Mouse (Mus musculus) left cerebral cortex, postnatal 25 days (tissue): ENCODE results near the gene Sap30l. TPM values are rescaled to one million over a fixed set of nuclear protein-coding genes. Genes with fewer than 3 reads are reported as not detected.

Experiments used
- DNase-seq, 2 experiments: peaks; one replicate each; pipeline ENCODE4 v3.0.0; 2022; ENCODE audit warnings: low spot score in 2 of 2, mixed read lengths in 1 of 2
- intact Hi-C: fragments of 180-260 bp; cut with DNase I; formaldehyde crosslinking; loops from one replicate; pipeline ENCODE4 v1.15.1; 2025
- total RNA-seq, 2 experiments: library from RNA; stranded (reverse); gene quantifications; 2 replicates each; pipeline ENCODE4 v1.2.3; 2021

Gene Sap30l
- 10 to 100 TPM; 50.4 to 50.9 TPM for total RNA-seq

- intact Hi-C loops = no loop called here
Observed at GRCm38 (mm10) chr11:57800971-57801765, at the start of gene Sap30l. Sap30l (plus strand) TSS chr11:57801637.

GRCm38 (mm10) chr11:57753538-57754203 lies 47.8 kb upstream of the Sap30l start:
- intact Hi-C loops = no loop called here
- DNase-seq = no peak

More at GRCm38 (mm10) chr11:57800971-57801765, at the start of gene Sap30l:
- peak; percentile 97 for DNase-seq

GRCm38 (mm10) chr11:57758621-57759020 lies 42.8 kb upstream of the Sap30l start:
- intact Hi-C loops = no loop called here
- no peak for DNase-seq

GRCm38 (mm10) chr11:57760509-57761058 lies 40.9 kb upstream of the Sap30l start:
- intact Hi-C loops = no loop called here
- no peak for DNase-seq

GRCm38 (mm10) chr11:57761347-57761746 lies 40.1 kb upstream of the Sap30l start:
- DNase-seq = no peak
- intact Hi-C loops = no loop called here

- no peak for DNase-seq
- intact Hi-C loops = no loop called here
Observed at GRCm38 (mm10) chr11:57764124-57764523, 37.3 kb upstream of the Sap30l start.

GRCm38 (mm10) chr11:57766617-57767016 lies 34.8 kb upstream of the Sap30l start:
- no peak for DNase-seq
- intact Hi-C loops = no loop called here

- DNase-seq = no peak
- intact Hi-C loops = no loop called here
Observed at GRCm38 (mm10) chr11:57767171-57767570, 34.3 kb upstream of the Sap30l start.

- no peak for DNase-seq
- intact Hi-C loops = loop anchor here (10.0 kb wide), 1 partner anchor 1636 kb away; no protein-coding TSS in a partner anchor
Observed at GRCm38 (mm10) chr11:57770776-57771175, 30.7 kb upstream of the Sap30l start.

GRCm38 (mm10) chr11:57771676-57772075 lies 29.8 kb upstream of the Sap30l start:
- no peak for DNase-seq
- intact Hi-C loops = loop anchor here (10.0 kb wide), 1 partner anchor 1637 kb away; no protein-coding TSS in a partner anchor

- no peak for DNase-seq
- intact Hi-C loops = loop anchor here (10.0 kb wide), 1 partner anchor 1639 kb away; no protein-coding TSS in a partner anchor
Observed at GRCm38 (mm10) chr11:57773479-57773878, 28.0 kb upstream of the Sap30l start.

- DNase-seq = no peak
- intact Hi-C loops = loop anchor here (10.0 kb wide), 1 partner anchor 1639 kb away; no protein-coding TSS in a partner anchor
Observed at GRCm38 (mm10) chr11:57773936-57774335, 27.5 kb upstream of the Sap30l start.

- intact Hi-C loops = loop anchor here (5.0 to 10.0 kb wide), 2 partner anchors 299 to 1641 kb away; no protein-coding TSS in a partner anchor
- no peak for DNase-seq
Observed at GRCm38 (mm10) chr11:57775868-57776267, 25.6 kb upstream of the Sap30l start.

- intact Hi-C loops = loop anchor here (5.0 to 10.0 kb wide), 2 partner anchors 299 to 1642 kb away; no protein-coding TSS in a partner anchor
- DNase-seq = no peak
Observed at GRCm38 (mm10) chr11:57776546-57776945, 24.9 kb upstream of the Sap30l start.

GRCm38 (mm10) chr11:57778349-57778748 lies 23.1 kb upstream of the Sap30l start:
- DNase-seq = peak; percentile 49 to 60
- intact Hi-C loops = loop anchor here (1.0 to 10.0 kb wide), 4 partner anchors 161 to 1644 kb away; no protein-coding TSS in a partner anchor

GRCm38 (mm10) chr11:57779824-57780223 lies 21.6 kb upstream of the Sap30l start:
- no peak for DNase-seq
- intact Hi-C loops = loop anchor here (5.0 to 10.0 kb wide), 2 partner anchors 303 to 1645 kb away; no protein-coding TSS in a partner anchor

GRCm38 (mm10) chr11:57786616-57787418 lies 14.6 kb upstream of the Sap30l start:
- DNase-seq = peak; percentile 60 to 77
- intact Hi-C loops = no loop called here

GRCm38 (mm10) chr11:57787913-57788312 lies 13.5 kb upstream of the Sap30l start:
- no peak for DNase-seq
- intact Hi-C loops = loop anchor here (1.0 kb wide), 1 partner anchor 146 kb away; no protein-coding TSS in a partner anchor

GRCm38 (mm10) chr11:57790866-57791535 lies 10.4 kb upstream of the Sap30l start:
- no peak for DNase-seq
- intact Hi-C loops = no loop called here
